Mouse (Mus musculus) lung, embryonic 14.5 days (tissue): ENCODE measurements around the gene Grik4. TPM values are rescaled to one million over a fixed set of nuclear protein-coding genes. Genes with fewer than 3 reads are reported as not detected.

ENCODE experiments used
- ATAC-seq: fragments of 200-750 bp; cut with Nextera tagmentation; 2 replicates; pipeline ENCODE4 v1.8.0; 2017; ENCODE audit warnings: mild to moderate bottlenecking, moderate TSS enrichment, moderate library complexity; ENCODE audit not compliant: insufficient read depth
- DNase-seq: peaks from one replicate; pipeline ENCODE4 v3.0.0-alpha.2; 2015
- H3K27ac ChIP-seq: fragments of 300-500 bp; sonication (generic); 2 replicates; pipeline ENCODE4 v1.5.1; 2014; ENCODE audit warnings: low read depth, mild to moderate bottlenecking, moderate library complexity
- H3K27me3 ChIP-seq: fragments of 300-500 bp; sonication (generic); 2 replicates; pipeline ENCODE4 v1.6.1; 2014; ENCODE audit warnings: low read length, control low read depth; ENCODE audit not compliant: insufficient read depth
- H3K36me3 ChIP-seq: fragments of 300-500 bp; sonication (generic); 2 replicates; pipeline ENCODE4 v1.6.1; 2014; ENCODE audit warnings: control low read depth; ENCODE audit not compliant: insufficient read depth
- H3K4me1 ChIP-seq: fragments of 300-500 bp; sonication (generic); 2 replicates; pipeline ENCODE4 v1.6.1; 2014; ENCODE audit warnings: antibody characterized with exemption, control low read depth; ENCODE audit not compliant: insufficient read depth
- H3K4me2 ChIP-seq: fragments of 300-500 bp; sonication (generic); 2 replicates; pipeline ENCODE4 v1.6.1; 2014; ENCODE audit warnings: mild to moderate bottlenecking
- H3K4me3 ChIP-seq: fragments of 300-500 bp; sonication (generic); 2 replicates; pipeline ENCODE4 v1.5.1; 2014; ENCODE audit warnings: low read depth, low read length
- H3K9ac ChIP-seq: fragments of 300-500 bp; sonication (generic); 2 replicates; pipeline ENCODE4 v1.6.1; 2014
- H3K9me3 ChIP-seq: fragments of 300-500 bp; sonication (generic); 2 replicates; pipeline ENCODE4 v1.6.1; 2016; ENCODE audit warnings: low read depth, low read length, control low read depth
- CTCF ChIP-seq: IDR thresholded peaks from 2 replicates; pipeline ENCODE4 v1.5.1; 2016; ENCODE audit warnings: antibody characterized with exemption, low read depth
- WGBS: fragments of 180-500 bp; shearing (Covaris S2); extraction: QIAGEN DNeasy Blood & Tissue Kit; methylation state at CpG from one replicate; pipeline ENCODE4 v1.1.7; 2014; 5-methylcytosine and 5-hydroxymethylcytosine counted together
- polyA plus RNA-seq: library from polyadenylated mRNA; unstranded; fragments of >200 nt; fragmentation: Nextera tagmentation; extraction: Ambion mirVana; gene quantifications from 2 replicates; pipeline ENCODE4 v1.2.1, GENCODE M21; 2014

Gene Grik4
- polyA plus RNA-seq, 1 experiment from 2014 or later = 2.2 TPM

DNA sequence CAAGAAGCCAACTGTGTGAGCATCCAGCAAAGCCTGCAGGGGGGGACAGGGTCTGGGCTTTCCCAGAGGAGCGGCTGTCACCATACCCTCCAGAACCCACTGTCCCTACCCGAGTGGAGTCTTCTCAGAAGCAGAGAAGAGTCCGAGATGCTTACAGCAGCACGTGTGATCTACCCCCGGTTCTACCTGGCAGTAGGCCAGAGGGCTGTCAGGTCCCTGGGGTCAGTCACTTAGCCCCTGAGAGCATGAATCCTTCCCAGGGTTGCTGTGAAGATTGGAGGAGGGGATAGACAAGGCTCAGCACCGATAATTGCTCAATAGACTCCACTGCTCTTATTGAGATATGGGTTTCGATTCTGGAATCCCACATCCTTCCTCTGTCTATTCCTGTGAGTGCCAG is 366.2 kb downstream of the Grik4 start:
- WGBS = 65% methylated on average over 7 of the region's 7 CpGs
- no peak overlapping the region for H3K27ac ChIP-seq
- no peaks in the 10 kb centered on the region for H3K36me3 ChIP-seq
- no peak overlapping the region for H3K9ac ChIP-seq
- H3K4me2 ChIP-seq = no peak overlapping the region
- no peaks in the 10 kb centered on the region for H3K27me3 ChIP-seq
- DNase-seq (no peak), ATAC-seq (no peak)
- no peak for TF ChIP-seq CTCF
- no peaks in the 10 kb centered on the region for H3K4me1 ChIP-seq
- H3K4me3 ChIP-seq = no peak overlapping the region
- H3K9me3 ChIP-seq = no peaks in the 10 kb centered on the region

GRCm38 (mm10) chr9:42573616-42574350 is 370.5 kb downstream of the Grik4 start:
- WGBS = 59% methylated on average over 14 of the region's 14 CpGs
- H3K4me3 ChIP-seq = no peak overlapping the region

GRCm38 (mm10) chr9:42573180-42573579 is 371.1 kb downstream of the Grik4 start:
- peak; percentile 89 for TF ChIP-seq CTCF
- Histone ChIP-seq H3K36me3 (no peaks in the 10 kb centered on the region), H3K27me3 (no peaks in the 10 kb centered on the region), H3K4me3 (no peak overlapping the region), H3K4me2 (no peak overlapping the region), H3K4me1 (no peaks in the 10 kb centered on the region), H3K27ac (no peak overlapping the region), H3K9ac (no peak overlapping the region), H3K9me3 (no peaks in the 10 kb centered on the region)
- DNase-seq (peak; percentile 85), ATAC-seq (peak; percentile 56; the same call in 1 of the 2 replicates)
- WGBS = 12% methylated on average over 6 of the region's 6 CpGs

More at GRCm38 (mm10) chr9:42573616-42574350, 370.5 kb downstream of the Grik4 start:
- no peak for TF ChIP-seq CTCF
- H3K4me1 ChIP-seq = no peaks in the 10 kb centered on the region
- no peaks in the 10 kb centered on the region for H3K36me3 ChIP-seq
- no peak overlapping the region for H3K27ac ChIP-seq
- DNase-seq (no peak), ATAC-seq (no peak)
- H3K9ac ChIP-seq = no peak overlapping the region
- no peak overlapping the region for H3K4me2 ChIP-seq
- no peaks in the 10 kb centered on the region for H3K9me3 ChIP-seq
- no peaks in the 10 kb centered on the region for H3K27me3 ChIP-seq

DNA sequence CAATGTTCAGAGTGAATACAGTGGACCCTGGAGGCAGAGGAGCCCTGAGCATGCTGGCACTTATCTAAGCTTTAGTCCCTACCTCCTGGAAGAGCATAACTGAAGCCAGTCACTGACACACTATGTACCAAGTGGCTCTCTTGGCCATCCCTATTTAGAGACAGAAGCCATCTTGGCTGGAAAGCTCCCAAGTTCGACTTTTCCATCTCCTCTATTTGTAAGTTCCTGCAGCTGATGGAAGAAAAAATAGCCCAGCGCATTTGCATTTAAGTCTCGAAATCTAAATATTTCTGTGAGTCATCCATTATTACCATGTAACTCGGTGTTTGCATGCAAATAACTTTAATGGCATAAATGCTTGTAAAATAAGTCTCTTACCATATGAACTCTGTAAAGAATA is 378.4 kb downstream of the Grik4 start:
- WGBS = 86% methylated on average over 4 of the region's 4 CpGs
- no peak for TF ChIP-seq CTCF
- ATAC-seq = no peak
- no peaks in the 10 kb centered on the region for H3K4me1 ChIP-seq
- no peaks in the 10 kb centered on the region for H3K9me3 ChIP-seq
- H3K9ac ChIP-seq = no peak overlapping the region
- H3K4me3 ChIP-seq = no peak overlapping the region
- H3K4me2 ChIP-seq = no peak overlapping the region
- H3K36me3 ChIP-seq = no peaks in the 10 kb centered on the region
- H3K27me3 ChIP-seq = no peaks in the 10 kb centered on the region
- no peak overlapping the region for H3K27ac ChIP-seq
- DNase-seq = no peak

DNA sequence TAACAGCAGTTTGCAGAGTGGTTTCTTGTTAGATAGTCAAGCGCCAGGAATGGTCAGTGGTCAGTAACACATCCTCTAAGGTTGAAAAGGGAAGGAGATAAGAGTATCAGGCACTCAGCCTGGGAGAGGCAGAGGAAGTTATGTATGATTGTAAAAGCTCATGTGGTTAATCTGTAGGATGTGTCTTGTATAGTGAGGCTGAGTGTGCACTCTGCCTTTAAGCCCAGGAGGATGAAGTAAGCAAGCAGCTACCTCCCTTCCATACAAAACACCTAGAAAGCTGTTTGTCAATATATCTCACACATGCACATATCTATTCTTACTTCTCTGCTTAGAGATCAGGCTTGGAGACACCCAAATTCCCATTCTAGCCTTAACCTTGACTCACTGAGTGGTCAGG is 389.1 kb downstream of the Grik4 start:
- Histone ChIP-seq H3K36me3 (no peaks in the 10 kb centered on the region), H3K4me3 (no peak overlapping the region), H3K27me3 (no peaks in the 10 kb centered on the region), H3K9me3 (no peaks in the 10 kb centered on the region), H3K4me2 (no peak overlapping the region), H3K27ac (no peak overlapping the region), H3K4me1 (no peaks in the 10 kb centered on the region), H3K9ac (no peak overlapping the region)
- DNase-seq (no peak), ATAC-seq (no peak)
- WGBS = 73% methylated on average over 1 of the region's 1 CpGs
- TF ChIP-seq CTCF = no peak

- Histone ChIP-seq H3K4me1 (no peaks in the 10 kb centered on the region), H3K27ac (no peak overlapping the region), H3K4me2 (no peak overlapping the region), H3K27me3 (no peaks in the 10 kb centered on the region), H3K4me3 (no peak overlapping the region), H3K36me3 (no peaks in the 10 kb centered on the region), H3K9me3 (no peaks in the 10 kb centered on the region), H3K9ac (no peak overlapping the region)
- peak; percentile 96 for TF ChIP-seq CTCF
- DNase-seq (peak; percentile 80), ATAC-seq (no peak)
- 15% methylated on average over 13 of the region's 13 CpGs for WGBS
These were observed 394.2 kb downstream of the Grik4 start for GRCm38 (mm10) chr9:42550116-42550515.

DNA sequence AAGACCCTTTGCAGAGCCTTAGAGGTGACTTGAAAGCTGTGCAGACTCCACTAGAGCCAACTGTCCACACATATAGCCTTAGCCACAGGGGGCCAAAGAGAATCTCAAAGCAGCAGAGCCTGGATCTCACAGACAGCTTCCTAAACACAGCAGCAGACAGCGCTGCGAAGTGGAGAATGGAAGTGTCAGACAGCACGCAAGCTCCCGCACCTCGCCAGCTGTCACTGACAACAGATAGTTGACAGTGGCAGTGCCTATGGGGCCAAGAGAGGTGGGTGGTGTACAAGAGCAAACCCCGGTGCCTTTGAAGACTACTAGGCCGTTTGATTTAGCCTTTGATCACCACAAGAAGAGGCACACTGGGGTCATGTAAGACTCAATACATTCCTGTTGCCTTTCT is 395.3 kb downstream of the Grik4 start:
- Histone ChIP-seq H3K9me3 (no peaks in the 10 kb centered on the region), H3K36me3 (no peaks in the 10 kb centered on the region), H3K4me2 (no peak overlapping the region), H3K27me3 (no peaks in the 10 kb centered on the region), H3K9ac (no peak overlapping the region), H3K4me1 (no peaks in the 10 kb centered on the region), H3K4me3 (no peak overlapping the region), H3K27ac (no peak overlapping the region)
- 23% methylated on average over 7 of the region's 7 CpGs for WGBS
- TF ChIP-seq CTCF = no peak
- ATAC-seq (no peak), DNase-seq (no peak)
